Mouse (Mus musculus) embryo, embryonic 10.5 days (tissue): Measurements from ENCODE around the gene Scrg1.
"Not testable (repeated sequence)": the region's sequence is repeated elsewhere in the genome, so short reads cannot be mapped to it uniquely, and the experiment has no call there.

Experiments used
- DNase-seq: peaks from one replicate; pipeline ENCODE4 v3.0.0-alpha.2; 2015; ENCODE audit warnings: low spot score

The Scrg1 gene

DNA sequence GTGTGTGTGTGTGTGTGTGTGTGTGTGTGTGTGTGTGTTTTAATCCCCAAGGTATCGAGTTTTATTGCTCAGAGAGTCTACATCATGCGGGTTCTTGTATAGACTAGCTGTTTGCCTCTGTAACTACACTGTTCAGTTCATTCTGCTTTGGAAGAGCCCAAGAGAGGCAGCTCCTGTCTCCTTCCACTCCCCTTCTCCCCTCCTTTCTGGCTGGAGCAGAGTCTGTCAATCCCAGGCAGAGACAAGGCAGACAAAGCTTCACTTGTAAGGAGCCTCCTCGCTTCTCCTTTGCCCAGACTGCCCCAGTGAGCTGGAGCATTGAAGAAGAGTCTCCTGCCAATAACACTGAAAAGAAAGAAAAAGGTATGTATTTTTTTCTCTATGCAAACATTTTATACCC lies at the start of gene Scrg1:
Scrg1 (plus strand) TSS at position 159 of the 400 bp plus-strand sequence.
- no peak for DNase-seq

DNA sequence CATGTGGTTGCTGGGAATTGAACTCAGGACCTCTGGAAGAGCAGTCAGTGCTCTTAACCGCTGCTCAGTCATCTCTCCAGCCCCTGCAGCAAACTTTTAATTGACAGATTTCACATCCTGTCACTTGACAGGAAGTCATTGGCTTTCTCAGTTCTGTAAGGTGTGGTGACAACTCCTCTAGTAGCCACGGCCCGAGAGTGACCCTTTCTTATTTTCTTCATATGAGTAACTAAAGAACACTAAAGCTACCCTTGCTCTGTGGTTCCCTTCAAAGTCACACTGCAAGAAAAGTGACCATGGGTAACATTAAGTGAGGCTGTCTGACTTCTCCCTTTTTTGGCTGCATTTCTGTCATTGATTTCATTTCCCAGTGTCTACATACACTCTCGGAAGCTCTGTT lies 49.4 kb upstream of the Scrg1 start:
- DNase-seq = no peak

DNA sequence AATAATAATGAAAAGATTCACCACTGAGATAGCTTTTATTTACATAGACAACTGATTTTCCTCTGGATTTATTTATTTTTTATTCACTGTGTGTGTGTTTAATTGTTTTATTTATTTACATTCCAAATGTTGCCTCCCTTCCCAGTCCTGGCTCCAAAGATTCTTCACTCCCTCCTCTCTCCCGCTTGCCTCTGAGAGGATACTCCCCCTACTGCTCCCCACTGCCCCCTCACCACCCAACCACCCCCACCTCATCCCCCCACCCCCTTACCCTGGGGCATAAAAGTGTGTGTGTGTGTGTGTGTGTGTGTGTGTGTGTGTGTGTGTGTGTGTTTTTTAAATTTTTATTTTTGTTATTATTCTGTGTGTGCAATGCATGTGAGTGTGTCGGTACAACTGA lies 46.4 kb upstream of the Scrg1 start:
- DNase-seq = no peak

DNA sequence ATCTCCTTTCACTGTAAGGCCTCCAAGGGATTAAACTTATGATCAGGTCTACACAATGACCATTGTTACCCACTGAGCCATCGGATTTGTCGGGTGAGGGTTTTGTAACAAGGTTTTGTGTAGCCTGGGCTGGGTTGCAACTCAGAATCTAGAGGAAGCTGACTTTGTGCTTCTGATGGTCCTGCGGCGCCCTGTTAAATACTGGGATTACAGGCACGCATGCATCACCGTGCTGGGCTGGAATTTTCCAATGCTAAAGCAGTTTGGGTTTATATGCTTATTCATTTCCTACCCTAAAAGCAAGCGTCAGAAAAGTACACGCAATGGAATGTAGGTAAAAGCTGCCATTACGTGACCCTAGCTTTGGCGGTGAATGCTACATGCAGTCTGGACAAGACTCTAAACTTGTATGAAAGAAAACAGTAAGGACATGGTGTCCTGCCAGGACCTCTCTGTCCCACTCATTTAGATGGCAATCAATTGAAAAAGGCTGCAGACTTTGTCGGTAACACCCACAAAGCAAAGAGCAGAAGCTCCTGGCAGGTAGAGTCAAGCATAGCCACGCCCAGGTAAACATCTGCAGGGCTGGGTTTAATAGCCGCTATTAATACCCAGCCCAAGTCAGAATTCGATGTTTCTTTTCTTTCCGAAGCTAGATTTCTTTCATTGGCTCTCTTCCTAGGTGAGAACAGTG lies 45.8 kb upstream of the Scrg1 start:
- no peak for DNase-seq

DNA sequence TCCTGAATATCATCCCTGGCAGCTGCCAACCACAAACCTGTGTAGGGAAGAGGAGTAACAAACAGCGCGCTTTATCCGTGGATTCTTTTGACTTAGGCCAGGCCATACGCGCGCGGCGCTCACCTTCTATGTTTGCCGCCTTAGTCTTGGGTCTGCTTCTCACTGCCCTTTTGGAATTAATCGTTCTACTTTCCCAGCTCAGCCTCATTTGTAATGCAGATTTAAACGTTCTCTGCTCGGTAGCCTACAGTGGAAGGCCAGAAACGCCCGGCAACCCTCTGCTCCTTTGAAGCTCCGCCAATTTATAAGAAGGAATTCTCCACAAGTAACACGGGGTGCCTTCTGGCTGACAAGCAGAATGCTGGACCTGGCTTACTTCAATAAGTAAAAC lies 45.3 kb upstream of the Scrg1 start:
- DNase-seq = peak; percentile 77

DNA sequence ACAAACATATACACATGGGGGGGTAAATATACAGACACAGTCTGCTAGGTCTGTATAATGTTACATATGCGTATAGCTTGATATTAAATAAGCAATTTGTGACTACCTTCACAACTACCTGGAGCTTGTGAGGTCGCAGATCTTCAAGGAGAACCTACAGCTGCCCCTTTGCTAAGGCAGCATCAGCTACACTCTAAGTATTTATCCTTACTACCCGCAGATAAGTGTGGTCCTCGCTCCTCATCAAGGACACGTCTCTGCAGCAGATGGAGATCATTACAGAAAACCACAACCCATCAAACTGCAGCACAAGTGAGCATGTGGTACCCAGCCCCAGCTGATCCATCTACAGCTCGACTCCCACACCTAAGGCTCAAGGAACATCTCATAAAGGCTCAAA lies 44.4 kb upstream of the Scrg1 start:
- no peak for DNase-seq

DNA sequence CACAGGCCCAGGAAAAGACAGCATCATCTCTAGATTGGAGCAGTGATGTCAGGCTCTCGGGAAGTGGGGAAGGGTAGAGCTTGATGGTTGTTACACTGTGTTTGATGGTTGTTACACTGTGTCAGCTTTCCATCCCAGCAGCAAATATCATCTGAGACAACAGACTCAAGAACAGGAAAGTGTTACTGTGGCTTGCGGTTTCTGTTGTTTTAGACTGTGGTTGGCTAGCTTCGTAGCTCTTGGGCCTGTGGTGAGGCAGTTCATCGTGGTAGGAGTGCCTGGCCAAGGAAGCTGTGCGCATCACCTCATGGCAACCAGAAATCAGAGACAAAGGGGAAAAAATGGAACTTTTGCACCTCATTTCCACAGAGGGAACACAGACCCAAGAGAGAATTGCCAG lies 38.9 kb upstream of the Scrg1 start:
- DNase-seq = no peak

DNA sequence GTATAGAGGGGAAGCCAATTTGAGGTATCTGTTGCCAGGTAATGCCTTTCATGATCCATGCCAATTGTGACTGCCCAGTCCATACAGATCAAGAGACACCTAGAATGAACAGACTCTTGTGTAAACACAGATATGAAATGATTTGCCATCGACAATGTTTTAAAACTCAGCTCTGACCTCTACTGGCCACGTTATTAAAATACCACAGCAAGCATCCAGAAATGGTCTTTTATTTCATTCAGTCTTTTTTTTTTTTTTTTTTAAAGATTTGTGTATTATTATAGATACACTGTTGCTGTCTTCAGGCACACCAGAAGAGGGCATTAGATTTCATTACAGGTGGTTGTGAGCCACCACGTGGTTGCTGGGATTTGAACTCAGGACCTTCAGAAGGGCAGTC lies 29.6 kb upstream of the Scrg1 start:
- peak; percentile 69 for DNase-seq

DNA sequence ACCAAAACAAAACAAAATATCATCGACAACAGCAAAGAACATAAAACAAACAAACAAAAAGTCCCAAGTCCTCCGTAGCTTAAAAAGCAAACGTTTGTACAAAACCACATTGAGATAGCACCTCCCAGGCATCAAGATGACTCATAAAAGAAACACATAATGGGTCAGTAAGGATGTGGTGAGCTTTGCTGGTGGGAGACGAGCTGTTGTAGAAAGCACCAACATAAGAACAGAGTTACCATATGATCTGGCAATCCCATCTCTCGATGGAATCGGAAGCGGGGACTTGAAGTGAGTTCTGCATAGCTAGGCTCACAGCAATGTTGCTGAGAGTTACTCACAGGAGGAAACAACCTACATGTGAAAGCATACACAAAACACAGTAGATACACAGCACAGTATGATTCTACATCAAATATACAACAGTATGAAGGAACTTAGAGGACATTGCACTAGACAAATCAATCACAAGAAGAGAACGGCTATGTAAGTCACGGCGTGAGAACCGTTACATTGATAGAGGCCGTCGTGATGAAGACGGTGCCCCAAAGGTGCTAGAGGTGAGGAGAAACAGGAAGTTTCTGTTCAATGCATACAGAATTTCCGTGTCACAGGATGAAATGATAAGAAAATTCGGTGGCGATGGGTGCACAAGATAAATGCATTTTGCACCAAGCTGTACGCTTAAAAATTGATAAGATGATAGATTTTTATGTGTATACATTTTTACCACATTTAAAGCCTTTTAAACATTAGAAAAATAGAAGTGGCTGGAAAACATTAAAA lies 27.9 kb upstream of the Scrg1 start:
- DNase-seq = no peak

DNA sequence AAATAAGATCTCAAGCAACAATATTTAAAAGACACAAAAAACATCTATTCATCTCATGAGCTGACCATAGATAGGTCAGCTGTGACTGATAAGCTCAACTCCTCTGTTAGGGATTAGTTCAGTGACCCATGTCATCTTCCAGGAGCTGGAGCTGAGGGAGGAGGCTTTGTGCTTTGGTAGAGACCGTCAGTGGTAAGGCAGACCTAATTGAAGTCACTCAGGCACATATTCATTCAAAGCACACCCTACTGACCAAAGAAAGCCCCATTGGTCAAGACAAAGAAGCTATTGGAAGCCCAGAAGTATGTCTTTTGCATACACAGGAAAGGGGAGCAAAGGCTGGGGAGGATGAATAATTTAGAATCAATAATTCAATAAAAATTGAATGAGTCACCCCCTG lies 27.2 kb upstream of the Scrg1 start:
- DNase-seq = peak; percentile 39

DNA sequence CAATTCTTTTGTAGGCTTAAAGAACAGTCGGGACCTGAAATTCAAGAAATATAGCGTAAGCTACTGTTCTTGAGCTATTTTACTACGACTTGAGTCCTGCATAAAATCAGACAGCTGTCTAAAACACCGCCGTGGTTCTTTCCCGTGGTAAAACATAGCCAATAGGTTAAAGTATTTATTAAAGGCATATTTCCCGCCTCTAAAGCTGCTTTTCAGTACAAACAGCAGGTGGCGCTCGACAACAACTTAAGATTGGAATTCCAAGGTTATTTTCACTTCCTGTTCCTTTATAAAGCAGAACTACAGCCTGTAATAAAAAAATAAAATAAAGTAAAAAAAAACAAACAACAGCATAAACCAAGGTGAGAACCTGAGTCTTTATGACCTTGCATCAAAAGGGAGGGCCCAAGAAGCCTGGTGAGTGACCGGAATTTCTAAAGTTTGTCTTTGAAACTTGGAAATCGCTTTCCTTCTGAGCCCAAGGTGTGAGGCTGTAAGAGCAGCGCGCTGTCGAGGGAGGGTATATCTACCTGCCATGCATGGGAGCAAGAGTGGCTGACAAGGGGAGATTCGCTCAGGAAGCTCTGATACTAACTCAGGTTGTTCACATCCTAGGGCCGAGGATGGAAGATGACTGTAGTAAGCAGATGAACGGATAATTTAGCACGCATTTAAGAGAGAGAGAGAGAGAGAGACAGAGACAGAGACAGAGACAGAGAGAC lies 26.4 kb upstream of the Scrg1 start:
- DNase-seq = peak; percentile 92

DNA sequence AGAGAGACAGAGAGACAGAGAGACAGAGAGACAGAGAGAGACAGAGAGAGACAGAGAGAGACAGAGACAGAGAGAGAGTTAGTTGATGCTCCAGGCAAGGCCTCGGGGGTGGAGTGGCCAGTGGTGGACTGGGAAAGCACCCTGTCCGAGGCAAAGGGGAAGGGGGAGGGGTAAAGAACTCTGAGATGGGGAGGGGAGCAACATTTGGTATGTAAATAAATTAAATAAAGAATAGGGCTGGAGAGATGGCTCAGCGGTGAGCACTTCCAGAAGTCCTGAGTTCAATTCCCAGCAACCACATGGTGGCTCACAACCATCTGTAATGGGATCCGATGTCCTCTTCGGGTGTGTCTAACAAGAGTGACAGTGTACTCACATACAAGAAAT lies 25.8 kb upstream of the Scrg1 start:
- DNase-seq = not testable (repeated sequence)

DNA sequence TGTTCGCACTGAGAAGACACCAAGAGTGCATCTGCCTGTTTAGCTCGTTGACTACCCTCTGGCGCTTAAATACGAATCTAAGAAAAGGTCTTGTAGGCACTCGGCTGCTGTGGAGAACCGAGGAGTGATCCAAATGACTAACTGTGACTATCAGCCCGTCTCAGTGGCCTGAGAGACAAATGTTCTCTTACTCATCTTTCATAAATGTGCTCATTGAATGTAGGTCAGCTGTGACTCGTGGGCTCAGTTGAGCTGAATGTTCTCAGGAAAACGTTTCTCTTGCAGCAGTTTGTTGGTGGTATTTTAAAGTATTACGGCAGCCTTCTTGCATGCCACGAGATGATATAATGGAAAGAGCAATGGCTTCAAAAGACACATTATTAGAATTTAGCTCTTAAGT lies 24.8 kb upstream of the Scrg1 start:
- no peak for DNase-seq

DNA sequence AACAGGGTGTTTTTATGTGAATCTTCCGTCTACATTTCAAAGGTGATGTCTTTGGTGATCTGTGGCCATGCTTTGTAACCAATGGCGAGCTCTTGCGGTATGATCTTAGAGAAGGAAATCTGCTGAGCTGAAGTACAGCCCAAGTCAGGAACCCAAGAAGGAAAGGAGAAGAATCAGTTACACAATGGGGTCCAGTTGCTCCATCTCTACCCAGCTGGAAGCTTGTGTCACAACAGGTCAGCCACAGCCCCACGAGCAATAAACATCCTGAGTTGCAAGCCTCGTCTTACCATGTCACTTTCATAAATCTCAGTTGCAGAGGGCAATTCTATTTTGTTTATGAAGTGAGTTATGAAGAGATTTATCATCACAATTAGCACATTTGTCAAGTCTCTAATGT lies 22.9 kb upstream of the Scrg1 start:
- no peak for DNase-seq

DNA sequence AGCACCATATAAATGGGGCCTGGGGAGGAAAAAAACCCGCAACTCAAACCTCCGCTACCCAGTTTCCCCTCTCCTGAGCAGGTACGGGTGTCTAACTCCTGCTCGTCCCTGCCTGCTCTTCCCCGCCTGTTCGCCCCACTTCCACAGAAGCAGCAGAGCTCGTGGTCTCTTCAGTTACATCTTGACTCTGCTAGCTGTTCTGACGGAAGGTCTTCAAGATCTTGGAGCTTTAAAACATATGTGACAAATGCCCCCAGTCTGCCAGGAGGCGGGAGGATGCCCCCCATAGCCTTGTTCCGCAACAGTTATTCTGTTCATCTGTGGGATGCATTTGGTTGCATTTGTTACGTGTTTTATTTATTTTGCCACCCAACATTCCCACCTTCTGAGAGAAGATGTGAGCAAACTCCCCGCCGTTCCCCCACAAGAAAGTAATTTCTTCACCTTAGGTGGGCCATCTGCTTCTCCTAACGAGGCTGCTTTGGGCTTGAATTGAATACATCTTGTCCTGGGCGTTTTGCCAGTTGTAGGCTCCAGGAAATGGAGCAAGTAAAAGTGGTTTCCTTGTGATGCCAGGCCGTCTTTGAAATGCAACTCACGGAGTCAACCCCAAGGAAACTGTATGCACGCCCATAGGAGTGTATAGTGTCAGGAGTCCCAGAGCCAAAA lies 19.8 kb upstream of the Scrg1 start:
- no peak for DNase-seq

DNA sequence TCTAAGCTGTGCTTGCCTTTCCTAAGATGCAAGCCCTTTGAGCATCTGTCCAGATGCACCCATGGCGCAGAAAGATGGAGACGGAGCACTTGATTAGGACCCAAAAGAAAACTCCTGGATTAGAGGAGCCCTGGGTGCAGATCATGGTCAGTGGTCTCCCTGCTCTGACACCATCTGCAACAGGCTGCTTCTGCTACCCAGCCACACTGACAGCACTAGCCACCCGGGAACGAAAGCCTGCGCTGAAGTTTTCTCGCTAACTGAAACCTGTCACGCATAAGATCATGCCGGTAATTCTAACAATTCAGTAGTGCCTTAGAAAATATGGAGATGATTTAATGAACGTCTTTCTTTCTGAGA lies 19.3 kb upstream of the Scrg1 start:
- DNase-seq = no peak

DNA sequence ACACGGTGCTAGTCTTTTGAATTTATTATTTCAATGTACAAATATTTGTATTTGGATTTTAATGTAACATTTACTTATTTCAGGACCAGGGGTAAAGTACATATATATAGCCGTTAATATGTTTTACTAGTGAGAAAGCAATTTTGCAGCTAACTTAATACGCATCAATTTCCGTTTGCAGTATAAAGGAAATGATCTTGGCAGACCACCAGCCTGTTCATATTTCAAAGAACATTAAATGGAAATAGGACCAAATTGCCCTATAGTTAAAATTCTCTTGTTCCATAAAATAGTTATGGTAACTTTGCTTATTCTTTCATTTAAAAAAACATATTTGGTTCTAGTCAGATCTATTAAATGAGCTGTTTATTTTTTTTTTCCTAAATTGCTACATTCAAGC lies 14.6 kb upstream of the Scrg1 start:
- no peak for DNase-seq

DNA sequence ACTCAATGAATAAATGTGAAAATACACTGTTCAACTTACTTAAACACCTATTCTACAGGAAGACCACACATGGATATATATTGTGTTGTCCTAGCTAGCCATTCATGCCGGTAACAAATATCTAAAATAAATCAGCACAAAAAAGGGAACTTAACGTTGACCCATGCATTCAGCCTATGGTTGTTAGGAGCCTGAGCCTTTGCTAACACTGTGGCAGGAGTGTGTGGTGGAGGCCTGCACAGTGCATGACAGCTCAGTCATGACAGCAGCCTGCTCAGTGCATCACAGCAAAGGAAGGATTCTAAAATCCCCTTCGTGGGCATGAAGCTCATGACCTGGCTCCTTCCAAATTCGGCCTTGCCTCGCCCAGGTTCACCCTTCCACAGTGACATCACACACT lies 14.2 kb upstream of the Scrg1 start:
- DNase-seq = no peak

DNA sequence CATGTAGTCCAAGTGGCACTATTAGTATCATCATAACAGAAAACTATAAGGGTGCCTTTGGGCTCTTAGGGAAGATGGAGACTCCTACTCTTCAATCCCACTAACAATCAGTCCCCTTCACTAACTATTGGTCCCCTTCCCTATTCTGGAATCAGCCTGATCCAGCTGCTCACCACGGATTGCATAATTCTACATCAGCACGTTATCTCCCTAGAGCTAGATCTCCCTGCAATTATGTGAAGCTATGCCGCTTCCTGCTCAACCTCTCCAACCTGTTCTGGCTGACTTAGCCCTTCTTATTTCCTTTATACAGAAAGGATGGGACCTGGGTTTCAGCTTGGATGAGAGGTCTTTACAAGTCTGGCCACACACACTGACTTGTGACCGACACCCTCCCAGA lies 12.4 kb upstream of the Scrg1 start:
- DNase-seq = no peak

DNA sequence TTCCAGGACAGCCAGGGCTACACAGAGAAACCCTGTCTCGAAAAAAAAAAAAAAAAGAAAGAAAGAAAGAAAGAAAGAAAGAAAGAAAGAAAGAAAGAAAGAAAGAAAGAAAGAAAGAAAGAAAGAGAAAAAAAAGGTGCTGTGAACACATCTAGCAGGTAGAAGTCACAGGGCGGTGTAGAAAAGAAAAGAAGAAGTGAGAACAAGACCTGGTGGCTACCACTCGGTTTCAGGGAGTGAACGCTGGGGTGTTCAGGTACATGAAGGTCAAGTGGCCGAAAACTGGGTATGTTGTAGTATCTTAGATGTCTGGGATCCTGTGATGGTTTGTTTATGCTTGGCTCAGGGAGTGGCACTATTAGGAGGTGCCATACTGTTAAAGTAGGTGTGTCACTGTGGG lies 9.8 kb upstream of the Scrg1 start:
- not testable (repeated sequence) for DNase-seq

DNA sequence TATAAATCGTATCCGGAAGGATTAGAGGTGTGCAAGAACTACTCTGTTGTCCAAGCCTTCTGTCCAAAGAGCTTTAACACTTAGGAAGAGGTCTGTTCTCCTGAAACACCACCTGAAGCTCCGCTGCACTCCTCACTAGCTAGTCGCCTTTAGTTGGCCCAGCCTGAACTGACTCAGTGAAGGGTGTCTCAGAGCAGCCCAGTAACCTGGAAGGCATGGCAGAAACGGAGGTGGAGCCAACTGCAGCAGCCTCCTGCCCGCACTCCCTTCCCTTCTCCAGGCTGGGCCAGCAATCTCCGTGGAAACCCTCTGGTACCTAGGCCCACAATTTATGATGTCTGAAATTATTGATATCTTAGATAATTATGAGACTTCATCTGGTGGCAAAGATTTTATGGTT lies 5.0 kb upstream of the Scrg1 start:
- DNase-seq = no peak

DNA sequence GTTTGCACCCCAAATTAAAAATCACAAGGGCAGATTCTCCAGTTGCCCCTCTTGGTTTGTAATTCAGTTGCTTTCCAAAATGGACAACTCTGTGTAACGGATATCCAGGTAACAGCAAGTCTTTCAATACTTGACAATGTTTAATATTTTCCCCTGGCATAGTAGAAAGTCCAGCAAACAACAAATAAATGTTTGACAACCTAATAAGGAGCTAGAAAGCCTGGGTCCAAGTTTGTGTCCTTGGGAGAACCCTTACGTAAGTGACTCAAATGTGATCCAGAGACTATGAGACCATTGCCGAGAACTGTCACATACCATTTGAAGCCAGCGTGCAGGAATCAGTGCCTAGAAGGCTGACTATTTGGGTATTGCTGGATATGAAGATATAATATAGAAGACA lies 3.8 kb upstream of the Scrg1 start:
- no peak for DNase-seq

DNA sequence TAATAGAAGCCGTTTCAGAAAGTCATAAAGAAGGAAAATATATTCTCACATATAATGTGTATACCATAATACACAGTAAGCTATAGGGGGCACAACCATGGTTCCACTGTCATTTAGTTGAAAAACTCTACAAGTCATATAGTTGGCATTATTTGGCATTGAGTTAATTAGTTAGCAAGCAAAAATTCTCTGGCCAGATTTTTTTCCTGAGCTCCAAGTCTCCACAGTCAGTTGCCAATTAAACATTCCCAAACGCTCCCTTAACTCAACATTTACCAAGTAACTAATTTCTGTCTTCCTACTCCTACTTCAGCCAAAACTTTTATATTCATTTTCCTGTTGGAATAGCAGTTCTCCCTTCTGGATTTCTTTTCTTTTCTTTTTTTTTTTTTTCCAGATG lies 2.4 kb upstream of the Scrg1 start:
- no peak for DNase-seq
